Mouse (Mus musculus) heart, postnatal 10 days (tissue): ENCODE results near the gene Sema5a. TPM values are rescaled to one million over a fixed set of nuclear protein-coding genes. Genes with fewer than 3 reads are reported as not detected.

Experiments
- DNase-seq, 2 experiments: peaks; one replicate each; pipeline ENCODE4 v3.0.0; 2021
- intact Hi-C: fragments of 180-260 bp; cut with DNase I; formaldehyde crosslinking; loops from one replicate; pipeline ENCODE4 v1.15.1; 2025
- total RNA-seq, 2 experiments: library from RNA; stranded (reverse); gene quantifications; 2 replicates each; pipeline ENCODE4 v1.2.3; 2021

Gene Sema5a
- total RNA-seq, 2 experiments from 2014 or later, result 22.4 to 25.0 TPM

DNA sequence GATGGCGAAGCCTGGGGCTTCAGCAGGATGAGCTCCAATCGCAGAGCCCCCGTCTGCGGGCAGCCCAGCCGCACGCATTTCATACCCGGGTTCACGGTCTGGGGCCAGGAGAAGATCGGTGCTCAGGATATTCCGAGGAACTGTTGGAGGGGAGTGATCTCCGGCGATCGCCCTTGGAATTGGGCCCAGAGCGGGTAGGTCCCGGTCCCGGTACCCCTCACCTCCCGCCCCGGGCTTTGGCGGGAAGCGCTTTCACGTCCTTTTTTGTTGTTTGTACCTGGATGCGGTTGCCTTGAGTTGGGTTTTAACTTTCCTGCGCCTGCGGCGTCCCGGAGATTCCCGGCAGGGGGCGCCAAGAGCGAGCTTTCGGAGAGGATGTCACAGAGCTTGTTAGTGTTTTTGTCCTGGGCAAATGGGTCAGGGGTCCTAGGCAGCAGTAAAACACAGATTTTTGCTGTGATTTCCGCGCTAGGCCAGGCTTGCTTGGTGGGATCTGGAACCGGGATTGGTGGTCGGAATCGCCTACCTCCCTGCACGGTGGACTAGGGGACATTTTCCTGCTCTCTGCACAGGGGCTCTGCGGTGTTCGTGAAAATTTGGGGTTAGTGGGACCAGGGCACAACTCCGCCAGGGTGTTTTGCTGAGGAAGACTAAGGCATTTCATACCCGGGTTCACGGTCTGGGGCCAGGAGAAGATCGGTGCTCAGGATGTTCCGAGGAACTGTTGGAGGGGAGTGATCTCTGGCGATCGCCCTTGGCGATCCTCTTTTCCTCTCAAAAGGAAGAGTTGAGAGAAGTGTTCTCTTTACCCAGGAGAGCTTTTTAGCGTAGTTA is 1.4 kb downstream of the Sema5a start:
- intact Hi-C loops, result loop anchor here (1.0 to 2.0 kb wide), 4 partner anchors 191 to 521 kb away; no protein-coding TSS in a partner anchor
- peak; percentile 92 to 95 for DNase-seq

DNA sequence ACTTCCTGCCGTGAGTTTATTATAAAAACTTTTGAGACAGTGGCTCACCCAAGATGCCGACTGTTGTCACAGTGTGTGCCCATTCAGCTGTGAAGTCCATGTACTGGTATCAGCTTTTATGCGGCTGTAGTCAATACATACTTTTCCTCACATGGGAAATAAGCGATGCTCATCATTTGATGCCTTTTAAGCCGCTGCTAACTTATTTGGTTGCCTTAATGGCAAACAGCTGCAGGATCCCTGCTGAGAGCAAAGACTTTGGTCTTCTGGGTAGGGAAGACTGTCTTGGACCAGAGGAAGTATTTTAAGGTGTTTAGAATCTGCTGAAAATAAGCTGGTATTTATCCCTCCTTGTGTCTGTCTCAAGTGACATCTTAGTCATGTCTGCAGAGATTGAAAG is 2.7 kb downstream of the Sema5a start:
- DNase-seq, result no peak
- intact Hi-C loops, result loop anchor here (2.0 kb wide), 2 partner anchors 472 to 520 kb away; no protein-coding TSS in a partner anchor

- intact Hi-C loops, result loop anchor here (5.0 kb wide), 1 partner anchor 92 kb away; no protein-coding TSS in a partner anchor
- no peak for DNase-seq
Observed at GRCm38 (mm10) chr15:32254806-32255205, 10.2 kb downstream of the Sema5a start.

- intact Hi-C loops, result loop anchor here (5.0 kb wide), 1 partner anchor 90 kb away; no protein-coding TSS in a partner anchor
- DNase-seq, result peak; percentile 38 to 46
Observed at GRCm38 (mm10) chr15:32257340-32257739, 12.7 kb downstream of the Sema5a start.

- peak; percentile 58 to 63 for DNase-seq
- intact Hi-C loops, result loop anchor here (5.0 kb wide), 1 partner anchor 89 kb away; no protein-coding TSS in a partner anchor
Observed at GRCm38 (mm10) chr15:32257886-32258319, 13.3 kb downstream of the Sema5a start.

GRCm38 (mm10) chr15:32259362-32260096 is 14.9 kb downstream of the Sema5a start:
- DNase-seq, result no peak
- intact Hi-C loops, result loop anchor here (5.0 kb wide), 1 partner anchor 88 kb away; no protein-coding TSS in a partner anchor

- intact Hi-C loops, result no loop called here
- no peak for DNase-seq
Observed at GRCm38 (mm10) chr15:32260942-32261341, 16.3 kb downstream of the Sema5a start.

DNA sequence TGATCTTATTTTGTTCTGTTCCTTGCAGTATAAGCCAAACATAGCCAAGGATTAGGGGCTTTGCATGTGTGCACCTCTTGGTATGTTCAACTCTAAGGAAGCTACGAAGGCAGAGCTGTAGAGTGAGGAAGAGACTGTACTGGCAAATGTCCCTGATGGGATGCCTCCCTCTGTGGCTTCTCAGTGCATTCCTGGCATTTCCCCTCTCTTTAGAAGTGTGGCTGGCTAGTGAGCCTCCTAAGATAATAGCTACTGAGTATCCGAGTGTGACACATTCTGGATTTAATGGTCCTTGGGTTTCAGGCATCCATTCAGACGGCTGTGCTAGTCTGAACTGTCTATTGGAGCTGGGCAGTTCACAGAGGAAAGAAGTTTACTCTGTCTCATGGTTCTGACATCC is 19.0 kb downstream of the Sema5a start:
- no peak for DNase-seq
- intact Hi-C loops, result no loop called here

- intact Hi-C loops, result no loop called here
- peak in 1 of 2 experiments; percentile 33 for DNase-seq
Observed at GRCm38 (mm10) chr15:32264822-32265377, 20.3 kb downstream of the Sema5a start.

GRCm38 (mm10) chr15:32265378-32265934 is 20.8 kb downstream of the Sema5a start:
- intact Hi-C loops, result no loop called here
- DNase-seq, result peak; percentile 70 to 71

GRCm38 (mm10) chr15:32266122-32266820 is 21.7 kb downstream of the Sema5a start:
- intact Hi-C loops, result no loop called here

GRCm38 (mm10) chr15:32270106-32270505 is 25.5 kb downstream of the Sema5a start:
- DNase-seq, result no peak
- intact Hi-C loops, result no loop called here

More at GRCm38 (mm10) chr15:32266122-32266820, 21.7 kb downstream of the Sema5a start:
- DNase-seq, result peak in 1 of 2 experiments; percentile 11

- peak in 1 of 2 experiments; percentile 18 for DNase-seq
- intact Hi-C loops, result no loop called here
Observed at GRCm38 (mm10) chr15:32273925-32274324, 29.3 kb downstream of the Sema5a start.

- no peak for DNase-seq
- intact Hi-C loops, result no loop called here
Observed at GRCm38 (mm10) chr15:32275020-32275419, 30.4 kb downstream of the Sema5a start.

DNA sequence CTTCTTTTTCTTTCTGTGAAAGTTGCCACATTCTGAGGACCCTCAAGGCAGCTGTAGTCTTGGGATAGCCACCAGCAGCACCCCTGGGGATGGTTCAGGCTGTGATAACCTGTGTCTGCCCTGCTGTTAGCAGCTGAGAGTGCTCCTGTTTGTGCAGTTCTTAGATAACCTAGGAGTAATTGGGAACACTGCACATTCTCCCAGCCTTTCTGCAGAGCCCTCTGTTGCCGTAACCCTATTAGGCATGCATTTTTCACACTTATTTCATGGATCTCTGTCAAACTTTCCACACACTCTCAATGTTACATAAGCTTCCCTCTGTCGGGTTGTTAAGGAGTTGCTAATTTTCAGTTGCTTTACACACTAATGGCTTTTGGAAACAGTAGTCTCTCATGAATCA is 34.0 kb downstream of the Sema5a start:
- DNase-seq, result peak in 1 of 2 experiments; percentile 27
- intact Hi-C loops, result no loop called here

DNA sequence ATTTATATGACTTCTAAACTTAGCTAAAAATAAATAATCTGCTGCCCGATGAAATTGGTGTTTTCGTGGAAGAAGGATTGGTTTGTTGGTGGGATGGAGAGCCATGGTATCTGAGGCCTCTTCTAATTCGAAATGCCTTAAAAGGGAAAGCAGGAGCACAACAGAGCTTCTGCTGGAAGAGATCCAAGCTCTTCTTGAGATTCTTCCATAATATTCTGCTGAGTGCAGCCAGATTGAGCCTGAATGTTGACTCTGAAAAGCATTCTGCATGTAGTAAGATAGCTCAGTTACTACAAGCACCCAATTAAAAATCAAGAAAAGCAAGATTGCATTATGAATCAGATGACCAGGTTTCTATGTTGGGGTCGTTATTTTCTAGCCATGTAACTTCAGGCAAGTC is 36.8 kb downstream of the Sema5a start:
- intact Hi-C loops, result no loop called here
- DNase-seq, result peak; percentile 33 to 39

DNA sequence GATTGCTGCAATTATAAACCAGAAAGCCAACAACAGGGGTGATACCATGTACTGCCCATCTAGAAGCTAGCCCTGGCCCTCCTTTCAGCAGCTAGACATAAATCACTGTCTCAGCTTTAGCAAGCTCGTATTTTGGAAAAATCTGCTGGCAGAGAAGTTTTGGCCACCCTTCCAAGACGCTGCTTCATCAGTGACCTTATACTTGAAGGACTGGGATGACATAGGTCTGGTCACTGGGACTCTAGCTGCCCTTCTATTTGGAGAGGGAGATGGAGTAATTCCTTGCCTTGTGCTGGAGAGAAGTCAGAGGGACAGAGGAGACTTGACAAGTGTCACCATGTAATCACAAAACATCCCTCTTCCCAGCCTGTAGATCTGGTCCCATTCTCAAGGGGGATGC is 40.1 kb downstream of the Sema5a start:
- DNase-seq, result no peak
- intact Hi-C loops, result no loop called here

- intact Hi-C loops, result no loop called here
- DNase-seq, result peak; percentile 46 to 58
Observed at GRCm38 (mm10) chr15:32286296-32286695, 41.7 kb downstream of the Sema5a start.

DNA sequence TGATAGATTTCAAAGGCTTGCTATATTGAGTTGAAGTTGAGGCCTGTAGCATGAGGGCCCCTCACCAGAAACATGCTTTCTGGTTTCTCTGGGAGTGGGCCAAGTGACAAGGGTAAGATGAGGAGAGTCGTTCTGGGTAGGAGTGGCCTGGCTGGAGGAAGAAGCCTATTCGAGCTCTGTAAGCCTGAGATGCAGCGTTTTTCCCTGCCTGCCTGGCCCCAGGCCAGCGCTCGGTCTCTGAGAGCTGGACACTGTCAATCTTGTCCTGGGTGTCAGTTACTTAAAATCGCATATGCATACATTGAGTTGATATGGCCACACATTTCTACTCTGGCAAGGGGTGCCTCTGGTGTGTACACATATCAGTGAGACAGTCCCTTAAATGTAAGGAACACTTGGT is 43.9 kb downstream of the Sema5a start:
- intact Hi-C loops, result no loop called here
- peak; percentile 64 to 68 for DNase-seq

- DNase-seq, result no peak
- intact Hi-C loops, result no loop called here
Observed at GRCm38 (mm10) chr15:32291000-32291399, 46.4 kb downstream of the Sema5a start.
